Mouse (Mus musculus): ENCODE data around the gene Tecr. TPM values are rescaled to one million over a fixed set of nuclear protein-coding genes. Genes with fewer than 3 reads are reported as not detected.
A peak's percentile ranks its signal among the peaks of the same experiment; 100 is the strongest.

The Tecr gene
- 1,063 and 1,130 TPM in 2 replicates for polyA plus RNA-seq (2015; fragmentation: Nextera tagmentation; extraction: Ambion mirVana)

DNA sequence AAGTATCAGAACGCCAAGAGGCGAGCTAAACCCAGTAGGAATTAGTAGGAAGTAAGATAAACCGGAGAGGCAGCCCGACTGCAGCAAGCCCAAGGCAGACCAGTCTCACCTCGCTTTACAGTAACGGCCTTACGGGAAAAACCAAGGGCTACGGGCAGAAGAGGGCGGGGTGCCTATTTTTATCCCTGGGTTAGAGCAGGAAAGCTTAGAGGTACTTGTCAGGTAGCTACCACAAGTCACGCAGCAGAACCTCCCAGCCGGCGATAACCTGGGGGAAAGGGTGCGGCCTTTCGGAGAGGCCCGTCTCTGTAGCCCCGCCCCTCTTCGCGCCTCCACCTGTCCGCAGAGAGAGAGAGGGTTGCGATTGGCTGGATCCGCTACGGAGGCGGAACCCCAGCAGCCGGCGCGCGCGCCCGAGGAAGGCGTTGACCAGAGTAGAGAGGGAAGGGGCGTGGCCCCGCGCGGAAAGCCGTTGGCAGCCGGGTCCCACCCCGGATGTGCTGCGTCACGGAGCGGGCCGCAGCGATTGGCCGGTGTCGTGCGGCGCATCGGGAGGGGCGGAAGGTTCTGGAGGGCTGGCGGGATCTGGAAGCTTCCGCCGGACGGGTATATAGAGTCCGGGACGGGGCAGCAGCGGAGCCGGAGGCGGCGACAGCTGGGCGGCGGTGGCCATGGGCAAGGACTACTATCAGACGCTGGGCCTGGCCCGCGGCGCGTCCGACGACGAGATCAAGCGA lies at the start of gene Tecr, which contains the start of gene Dnajb1:
TSS of gene Tecr (minus strand) at position 311 of the 737 bp plus-strand sequence.
TSS of gene Dnajb1 (plus strand) at position 533 of the 737 bp plus-strand sequence.
- peak; percentile 97 for ATAC-seq (ENCODE audit: low read depth)
- Histone ChIP-seq H3K27ac (replicated peaks) (peak within 1 kb of the TSS; percentile 97), H3K4me2 (peak within 1 kb of the TSS; percentile 90), H3K36me3 (peaks cover 33% of the 10 kb centered on the region), H3K4me3 (peak within 1 kb of the TSS; percentile 79), H3K27me3 (no peaks in the 10 kb centered on the region), H3K9me3 (no peaks in the 10 kb centered on the region), H3K9ac (peak within 1 kb of the TSS; percentile 89), H3K4me1 (replicated peaks) (peaks cover 31% of the 10 kb centered on the region)
- WGBS = under 1% methylated on average over 64 of the region's 69 CpGs

DNA sequence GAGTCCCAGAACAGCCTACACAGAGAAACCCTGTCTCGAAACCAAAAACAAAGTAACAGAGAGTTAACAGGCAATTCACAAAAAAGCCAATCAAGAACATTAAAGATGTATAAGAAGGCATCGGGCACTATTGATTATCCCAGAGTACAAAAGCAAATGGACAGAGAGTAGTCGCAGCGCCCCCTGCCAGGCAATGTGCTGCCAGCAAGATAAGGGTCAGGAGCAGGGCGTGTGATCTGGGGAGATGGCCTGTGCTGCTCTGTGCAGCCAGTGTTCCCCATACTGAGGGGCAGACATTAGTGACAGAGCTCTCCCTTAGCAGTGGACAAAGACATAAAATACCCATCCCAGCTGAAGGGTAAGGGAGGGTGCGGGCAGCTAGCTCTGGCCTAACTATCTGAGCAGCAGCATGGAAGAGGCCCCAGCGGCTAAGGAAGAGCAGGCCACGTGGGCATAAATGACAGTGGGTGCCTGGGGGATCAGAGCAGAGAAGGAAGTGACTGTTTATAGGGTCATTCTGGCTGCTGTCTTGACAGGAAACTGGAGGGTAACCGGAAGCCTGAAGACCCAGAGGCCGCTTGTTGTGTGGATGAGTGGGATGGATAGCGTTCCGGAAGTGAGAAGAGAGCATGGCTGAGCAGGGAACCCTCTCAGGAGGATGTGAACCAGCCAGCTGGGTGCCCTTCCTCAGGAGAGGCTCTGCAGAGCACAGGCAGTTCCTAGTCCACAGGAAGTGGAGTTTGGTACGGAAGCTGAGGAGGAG lies 48.9 kb upstream of the Tecr start:
- H3K27me3 ChIP-seq = no peaks in the 10 kb centered on the region
- no peaks in the 10 kb centered on the region for H3K9me3 ChIP-seq
- H3K4me2 ChIP-seq = no peak overlapping the region
- H3K4me3 ChIP-seq = no peak overlapping the region
- 0 out of 2 replicates have a peak overlapping the region, but pooled peaks have one; percentile 9 for H3K27ac ChIP-seq (replicated peaks)
- no peak for ATAC-seq (ENCODE audit: low read depth)
- H3K9ac ChIP-seq = no peak overlapping the region
- no peaks in the 10 kb centered on the region for H3K36me3 ChIP-seq
- H3K4me1 ChIP-seq (replicated peaks) = peaks cover 52% of the 10 kb centered on the region
- 81% methylated on average over 13 of the region's 13 CpGs for WGBS

DNA sequence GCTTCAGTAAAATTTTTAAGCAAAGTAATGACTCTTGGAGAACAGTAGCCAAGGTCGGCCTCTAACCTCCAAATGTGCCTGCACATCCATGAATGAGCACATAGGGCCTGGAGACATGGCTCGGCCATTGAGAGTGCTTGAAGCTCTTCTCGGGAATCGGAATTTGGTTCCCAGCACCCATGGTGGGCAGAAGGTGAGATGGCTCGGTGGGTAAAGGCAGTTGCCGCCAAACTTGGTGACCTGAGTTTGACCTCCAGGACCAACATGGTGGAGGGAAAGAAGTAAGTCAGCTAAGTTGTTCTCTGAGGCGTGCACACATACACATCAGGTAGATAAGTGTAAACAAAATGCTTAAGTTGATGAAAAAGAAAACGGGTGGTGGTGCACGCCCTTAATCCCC lies 48.3 kb upstream of the Tecr start:
- no peak for ATAC-seq (ENCODE audit: low read depth)
- no peak overlapping the region for H3K4me2 ChIP-seq
- no peaks in the 10 kb centered on the region for H3K9me3 ChIP-seq
- no peak overlapping the region for H3K9ac ChIP-seq
- no peaks in the 10 kb centered on the region for H3K36me3 ChIP-seq
- H3K4me1 ChIP-seq (replicated peaks) = peaks cover 47% of the 10 kb centered on the region
- H3K27me3 ChIP-seq = no peaks in the 10 kb centered on the region
- WGBS = 93% methylated on average over 9 of the region's 9 CpGs
- H3K4me3 ChIP-seq = no peak overlapping the region
- no peak overlapping the region for H3K27ac ChIP-seq (replicated peaks)

DNA sequence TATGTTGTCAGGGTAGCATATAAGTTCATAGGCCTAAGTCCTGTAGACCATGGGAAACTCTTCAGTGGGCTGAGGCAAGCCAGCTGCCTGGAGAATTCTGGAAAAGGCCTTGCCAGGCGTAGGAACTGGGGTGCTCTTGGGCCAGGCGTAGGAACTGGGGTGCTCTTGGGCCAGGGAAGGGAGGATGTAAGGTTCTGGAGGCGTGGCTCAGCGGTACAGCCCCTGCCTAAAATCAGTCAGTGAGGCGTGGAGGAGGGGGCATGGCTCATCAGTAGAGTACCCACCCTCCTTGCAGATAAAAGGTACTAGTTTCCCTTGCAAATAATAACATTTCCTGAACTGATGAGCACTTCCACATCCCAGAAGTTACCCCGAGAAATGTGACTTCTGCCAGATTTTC lies 47.0 kb upstream of the Tecr start:
- H3K9ac ChIP-seq = no peak overlapping the region
- H3K4me2 ChIP-seq = no peak overlapping the region
- WGBS = 96% methylated on average over 6 of the region's 6 CpGs
- no peak for ATAC-seq (ENCODE audit: low read depth)
- no peaks in the 10 kb centered on the region for H3K27me3 ChIP-seq
- no peak overlapping the region for H3K4me3 ChIP-seq
- no peaks in the 10 kb centered on the region for H3K9me3 ChIP-seq
- peaks cover 34% of the 10 kb centered on the region for H3K4me1 ChIP-seq (replicated peaks)
- no peak overlapping the region for H3K27ac ChIP-seq (replicated peaks)
- H3K36me3 ChIP-seq = no peaks in the 10 kb centered on the region

DNA sequence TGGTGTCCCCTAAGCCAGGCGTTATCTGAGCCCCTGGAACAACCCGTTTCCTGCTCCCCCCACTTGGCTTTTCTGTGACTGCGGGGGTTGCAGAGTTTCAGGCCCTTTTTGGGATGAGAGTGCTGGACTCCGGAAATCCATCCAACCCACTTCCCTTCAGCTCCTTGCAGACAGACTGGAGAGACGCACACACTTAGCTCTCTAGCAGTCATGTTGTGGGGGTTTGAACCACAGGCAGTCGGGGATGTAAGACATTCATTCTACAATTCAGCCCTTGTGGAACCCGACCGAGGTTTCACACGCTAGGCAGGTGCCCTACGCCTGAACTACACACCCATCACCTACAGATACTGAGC lies 45.9 kb upstream of the Tecr start:
- H3K9me3 ChIP-seq = no peaks in the 10 kb centered on the region
- H3K36me3 ChIP-seq = no peaks in the 10 kb centered on the region
- no peak for ATAC-seq (ENCODE audit: low read depth)
- peak overlapping the region; percentile 70 for H3K4me2 ChIP-seq
- 44% methylated on average over 10 of the region's 10 CpGs for WGBS
- peak overlapping the region; percentile 84 for H3K4me3 ChIP-seq
- no peaks in the 10 kb centered on the region for H3K27me3 ChIP-seq
- no peak overlapping the region for H3K27ac ChIP-seq (replicated peaks)
- peak overlapping the region; percentile 91 for H3K9ac ChIP-seq
- peaks cover 32% of the 10 kb centered on the region for H3K4me1 ChIP-seq (replicated peaks)

DNA sequence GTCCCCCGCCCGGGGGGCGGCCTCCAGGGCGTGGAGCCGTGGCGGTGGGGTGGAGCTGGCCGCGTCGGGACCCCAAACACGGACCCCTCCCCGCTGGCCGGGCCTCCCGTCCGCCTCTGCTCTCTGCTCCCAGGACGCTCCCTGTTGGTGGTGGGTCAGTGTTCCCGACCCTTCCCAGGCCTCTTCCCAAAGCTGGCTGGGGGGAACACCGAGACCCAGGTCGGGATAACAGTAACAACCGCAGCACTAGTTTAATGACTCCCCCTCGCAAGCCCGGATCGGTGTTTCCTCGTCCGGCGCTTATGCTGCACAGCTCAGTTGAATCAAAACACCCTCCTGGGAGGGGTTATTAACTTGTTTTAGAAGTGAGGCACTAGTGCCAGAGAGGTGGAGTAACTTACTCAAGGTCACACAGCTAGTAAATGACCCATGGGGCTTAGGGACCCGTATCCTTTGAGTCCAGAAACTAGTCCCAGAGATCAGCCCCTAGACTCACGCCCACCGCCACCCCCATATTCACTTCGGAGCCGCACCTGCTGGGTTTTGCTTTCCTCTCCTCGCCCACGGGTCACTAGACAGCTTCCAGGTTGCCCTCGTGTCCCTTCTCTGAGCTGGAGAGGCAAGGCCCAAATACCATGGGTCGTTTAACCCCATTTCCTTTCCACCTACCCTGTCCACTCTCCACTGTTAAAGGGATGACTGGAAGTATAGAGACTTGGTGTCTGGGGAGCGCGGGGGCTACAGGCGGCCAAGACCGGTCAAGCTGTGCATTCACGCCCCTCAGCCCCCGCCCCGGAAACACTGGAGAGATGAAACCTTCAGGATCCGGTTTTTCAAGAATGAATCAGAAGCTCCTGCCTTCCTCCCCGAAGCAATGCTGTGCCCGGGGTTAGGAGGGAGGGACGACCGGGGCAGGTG lies 45.2 kb upstream of the Tecr start:
- WGBS = 3% methylated on average over 42 of the region's 46 CpGs
- peak; percentile 29 for ATAC-seq (ENCODE audit: low read depth)
- Histone ChIP-seq H3K4me1 (replicated peaks) (peaks cover 32% of the 10 kb centered on the region), H3K4me2 (peak overlapping the region; percentile 70), H3K9ac (peak overlapping the region; percentile 91), H3K27me3 (no peaks in the 10 kb centered on the region), H3K9me3 (0 out of 2 replicates have a peak, but pooled peaks cover 1% of the 10 kb centered on the region), H3K4me3 (peak overlapping the region; percentile 84), H3K36me3 (no peaks in the 10 kb centered on the region), H3K27ac (replicated peaks) (peak overlapping the region; percentile 66; the same call in 1 of the 2 replicates)

DNA sequence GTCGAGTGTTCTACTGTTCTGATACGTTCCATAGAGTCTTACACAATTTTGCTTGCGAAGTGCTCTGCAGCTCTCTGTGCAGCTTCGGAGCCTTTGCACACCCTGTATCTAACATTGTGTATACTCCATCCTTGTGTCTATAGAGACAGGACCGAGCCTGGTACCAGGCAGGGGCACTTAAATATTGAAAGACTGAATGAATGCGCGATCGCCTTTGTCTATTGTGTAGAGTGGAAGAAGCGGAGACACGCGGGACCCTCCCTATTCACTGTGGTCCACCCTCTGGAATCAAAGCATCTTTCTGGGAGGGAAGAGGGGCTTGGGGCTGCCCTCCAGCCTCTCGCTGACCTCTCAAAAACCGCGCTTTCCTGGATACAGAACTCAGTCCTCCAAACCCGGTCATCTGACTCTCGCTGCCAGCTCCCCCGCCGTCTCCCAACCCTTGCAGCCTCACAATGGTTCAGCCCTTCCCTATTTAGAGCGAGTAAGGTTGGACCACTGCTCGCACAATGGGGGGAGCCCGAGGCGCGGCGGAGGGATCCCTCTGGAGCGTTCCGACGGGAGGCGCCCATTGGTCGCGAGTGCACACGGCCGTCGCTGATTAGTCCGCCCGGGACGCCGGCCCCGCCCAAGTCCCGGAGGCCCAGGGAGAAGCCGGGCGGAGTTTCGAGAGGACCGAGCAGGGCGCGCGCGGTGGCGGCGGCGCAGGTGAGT lies 44.4 kb upstream of the Tecr start, which contains the start of gene Gipc1:
TSS of gene Gipc1 (plus strand) at position 648 of the 714 bp plus-strand sequence.
- peak within 1 kb of the TSS; percentile 91 for H3K9ac ChIP-seq
- peak within 1 kb of the TSS; percentile 70 for H3K4me2 ChIP-seq
- peak; percentile 95 for ATAC-seq (ENCODE audit: low read depth)
- no peaks in the 10 kb centered on the region for H3K27me3 ChIP-seq
- peak within 1 kb of the TSS; percentile 84 for H3K4me3 ChIP-seq
- no peaks in the 10 kb centered on the region for H3K36me3 ChIP-seq
- 0 out of 2 replicates have a peak, but pooled peaks cover 3% of the 10 kb centered on the region for H3K9me3 ChIP-seq
- peak within 1 kb of the TSS; percentile 93 for H3K27ac ChIP-seq (replicated peaks)
- WGBS = 6% methylated on average over 40 of the region's 50 CpGs
- peaks cover 32% of the 10 kb centered on the region for H3K4me1 ChIP-seq (replicated peaks)

DNA sequence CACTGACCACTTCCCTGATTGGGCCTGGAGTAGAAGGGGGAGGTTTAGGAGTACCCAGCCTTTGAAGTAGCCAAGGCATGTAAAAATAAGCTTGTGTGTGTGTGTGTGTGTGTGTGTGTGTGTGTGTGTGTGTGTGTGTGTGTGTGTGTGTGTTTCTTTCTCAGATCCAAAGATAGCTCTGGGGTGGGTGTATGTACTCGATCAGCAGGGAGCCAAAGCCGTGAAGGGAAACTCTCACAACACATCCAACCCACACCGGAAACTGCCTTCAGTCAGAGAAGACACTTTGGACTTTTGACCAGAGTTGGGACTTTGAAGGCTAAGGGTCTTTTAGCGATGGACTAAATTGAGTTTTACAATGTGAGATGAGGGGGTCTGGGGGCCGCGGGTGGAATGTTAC lies 41.9 kb upstream of the Tecr start:
- WGBS = 94% methylated on average over 6 of the region's 6 CpGs
- Histone ChIP-seq H3K9ac (no peak overlapping the region), H3K4me2 (no peak overlapping the region), H3K4me3 (no peak overlapping the region), H3K27ac (replicated peaks) (no peak overlapping the region), H3K36me3 (no peaks in the 10 kb centered on the region), H3K27me3 (no peaks in the 10 kb centered on the region), H3K4me1 (replicated peaks) (peaks cover 21% of the 10 kb centered on the region), H3K9me3 (0 out of 2 replicates have a peak, but pooled peaks cover 3% of the 10 kb centered on the region)
- ATAC-seq (ENCODE audit: low read depth) = no peak

DNA sequence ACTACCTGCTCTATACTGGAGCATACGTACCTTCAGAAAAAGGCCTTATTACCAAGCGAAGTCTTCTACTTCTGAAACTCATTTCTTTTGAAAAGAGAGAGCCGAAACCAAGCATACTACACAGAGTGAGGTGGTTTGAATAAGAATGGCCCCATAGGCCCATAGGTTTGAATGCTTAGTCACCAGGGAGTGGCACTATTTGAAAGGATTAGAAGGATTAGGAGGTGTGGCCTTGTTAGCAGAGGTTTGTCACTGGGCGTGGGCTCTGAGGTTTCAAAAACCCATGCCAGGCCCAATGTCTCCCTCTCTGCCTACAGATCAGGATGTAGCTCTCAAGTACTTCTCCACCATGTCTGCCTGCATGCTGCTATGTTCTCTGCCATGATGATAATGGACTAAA lies 40.3 kb upstream of the Tecr start:
- Histone ChIP-seq H3K36me3 (no peaks in the 10 kb centered on the region), H3K9me3 (0 out of 2 replicates have a peak, but pooled peaks cover 3% of the 10 kb centered on the region), H3K4me2 (no peak overlapping the region), H3K9ac (no peak overlapping the region), H3K27me3 (no peaks in the 10 kb centered on the region), H3K27ac (replicated peaks) (no peak overlapping the region), H3K4me1 (replicated peaks) (peaks cover 7% of the 10 kb centered on the region), H3K4me3 (no peak overlapping the region)
- no peak for ATAC-seq (ENCODE audit: low read depth)
- WGBS = 94% methylated on average over 4 of the region's 4 CpGs

DNA sequence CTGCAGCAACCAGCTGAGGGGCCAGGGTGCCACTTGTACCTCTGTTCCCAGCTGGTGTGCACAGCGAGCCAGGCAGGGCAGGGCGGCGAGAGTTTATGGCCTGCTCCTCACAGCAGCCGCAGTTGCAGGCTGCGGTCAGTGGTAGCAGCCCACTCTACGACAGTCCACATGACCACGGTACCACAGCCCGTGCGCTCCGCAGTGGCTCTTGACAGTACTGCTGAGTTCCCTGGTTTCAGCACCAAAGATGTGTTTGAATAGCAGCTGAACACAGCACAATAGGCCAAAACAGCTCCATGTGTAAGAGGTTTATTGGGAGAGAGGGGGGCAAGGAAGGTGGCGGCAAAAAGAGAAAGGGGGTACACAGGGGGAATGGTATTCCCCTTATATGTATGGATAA lies 39.7 kb upstream of the Tecr start:
- H3K9ac ChIP-seq = no peak overlapping the region
- H3K9me3 ChIP-seq = 0 out of 2 replicates have a peak, but pooled peaks cover 3% of the 10 kb centered on the region
- no peaks in the 10 kb centered on the region for H3K36me3 ChIP-seq
- H3K4me2 ChIP-seq = no peak overlapping the region
- 93% methylated on average over 11 of the region's 11 CpGs for WGBS
- no peak overlapping the region for H3K27ac ChIP-seq (replicated peaks)
- H3K4me1 ChIP-seq (replicated peaks) = peaks cover 5% of the 10 kb centered on the region
- no peak overlapping the region for H3K4me3 ChIP-seq
- no peak for ATAC-seq (ENCODE audit: low read depth)
- no peaks in the 10 kb centered on the region for H3K27me3 ChIP-seq

DNA sequence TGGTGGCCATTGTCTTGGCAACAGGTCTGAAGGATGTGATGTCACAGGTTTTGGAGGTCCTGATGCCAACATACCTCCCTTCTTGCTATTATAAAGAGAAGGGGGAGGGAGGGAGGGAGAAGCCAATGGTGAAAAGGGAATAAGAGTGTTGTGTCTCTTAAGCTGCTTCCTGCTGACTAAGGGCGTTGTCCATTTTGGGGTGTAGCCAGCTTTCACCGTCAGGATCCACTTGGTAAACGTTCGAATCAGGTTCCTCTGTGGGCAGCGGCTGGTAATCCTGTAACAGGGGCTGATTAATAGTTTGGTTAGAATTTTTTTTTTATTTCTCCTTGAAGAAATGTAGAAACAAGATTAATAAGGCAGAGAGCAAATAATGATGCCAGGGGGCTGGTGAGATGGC lies 31.9 kb upstream of the Tecr start:
- WGBS = 76% methylated on average over 5 of the region's 5 CpGs
- Histone ChIP-seq H3K4me1 (replicated peaks) (no peaks in the 10 kb centered on the region), H3K4me3 (no peak overlapping the region), H3K9me3 (peaks cover 7% of the 10 kb centered on the region; the same call in 1 of the 2 replicates), H3K27ac (replicated peaks) (no peak overlapping the region), H3K4me2 (no peak overlapping the region), H3K27me3 (no peaks in the 10 kb centered on the region), H3K9ac (no peak overlapping the region), H3K36me3 (no peaks in the 10 kb centered on the region)
- ATAC-seq (ENCODE audit: low read depth) = no peak
